Mouse (Mus musculus) limb, embryonic 14.5 days (tissue): Measurements from ENCODE around the gene Pex7. TPM values are rescaled to one million over a fixed set of nuclear protein-coding genes. Genes with fewer than 3 reads are reported as not detected.

Experiments
- ATAC-seq: fragments of 200-750 bp; cut with Nextera tagmentation; 2 replicates; pipeline ENCODE4 v1.8.0; 2017; ENCODE audit warnings: low read depth, moderate number of reproducible peaks, moderate TSS enrichment; ENCODE audit not compliant: low FRiP score
- DNase-seq: peaks from one replicate; pipeline ENCODE4 v3.0.0-alpha.2; 2015; ENCODE audit warnings: low spot score
- H3K27ac ChIP-seq: fragments of 300-500 bp; sonication (generic); replicated peaks from 2 replicates; pipeline ENCODE4 v1.5.1; 2014; ENCODE audit warnings: low read depth, mild to moderate bottlenecking, low read length, moderate library complexity, mixed read lengths
- H3K27me3 ChIP-seq: fragments of 300-500 bp; sonication (generic); 2 replicates; pipeline ENCODE4 v1.6.1; 2014; ENCODE audit warnings: low read length, mixed read lengths; ENCODE audit not compliant: control insufficient read depth, insufficient read depth
- H3K36me3 ChIP-seq: fragments of 300-500 bp; sonication (generic); 2 replicates; pipeline ENCODE4 v1.6.1; 2014; ENCODE audit warnings: mild to moderate bottlenecking, low read length, moderate library complexity, mixed read lengths; ENCODE audit not compliant: control insufficient read depth, insufficient read depth
- H3K4me1 ChIP-seq: fragments of 300-500 bp; sonication (generic); 2 replicates; pipeline ENCODE4 v1.6.1; 2014; ENCODE audit warnings: antibody characterized with exemption, low read length, mixed read lengths; ENCODE audit not compliant: control insufficient read depth, insufficient read depth
- H3K4me2 ChIP-seq: fragments of 300-500 bp; sonication (generic); replicated peaks from 2 replicates; pipeline ENCODE4 v1.6.1; 2014; ENCODE audit warnings: low read depth, mild to moderate bottlenecking, low read length, moderate library complexity; ENCODE audit not compliant: severe bottlenecking
- H3K4me3 ChIP-seq: fragments of 300-500 bp; sonication (generic); replicated peaks from 2 replicates; pipeline ENCODE4 v1.5.1; 2014; ENCODE audit warnings: low read length
- H3K9ac ChIP-seq: fragments of 300-500 bp; sonication (generic); 2 replicates; pipeline ENCODE4 v1.6.1; 2014; ENCODE audit warnings: mild to moderate bottlenecking, low read depth, low read length, moderate library complexity; ENCODE audit not compliant: severe bottlenecking
- H3K9me3 ChIP-seq: fragments of 300-500 bp; sonication (generic); 2 replicates; pipeline ENCODE4 v1.6.1; 2016; ENCODE audit warnings: low read length; ENCODE audit not compliant: control insufficient read depth
- POLR2A ChIP-seq: fragments of 200-500 bp; IDR thresholded peaks from 2 replicates; pipeline ENCODE4 v1.8.0; 2012; ENCODE audit warnings: inconsistent platforms, mild to moderate bottlenecking, moderate library complexity, borderline replicate concordance; ENCODE audit not compliant: insufficient read depth, insufficient read length; ENCODE audit errors: extremely low read depth
- WGBS: fragments of 180-500 bp; shearing (Covaris S2); extraction: QIAGEN DNeasy Blood & Tissue Kit; methylation state at CpG from one replicate; pipeline ENCODE4 v1.1.7; 2014; 5-methylcytosine and 5-hydroxymethylcytosine counted together
- polyA plus RNA-seq, 2 experiments: library from polyadenylated mRNA; depleted of rRNA in 1 of 2; stranded (reverse) in 1 of 2; unstranded in 1 of 2; fragments of >200 nt; fragmentation: Nextera tagmentation in 1 of 2; extraction: Ambion mirVana in 1 of 2; gene quantifications; 2 replicates each; pipeline versions ENCODE4 v1.2.1 to v1.2.3; 2012 to 2014

The Pex7 gene
- polyA plus RNA-seq (2012; rRNA removed), result 19.2 and 19.7 TPM in 2 replicates
- 26.4 and 31.5 TPM in 2 replicates for polyA plus RNA-seq (2014; fragmentation: Nextera tagmentation; extraction: Ambion mirVana)

DNA sequence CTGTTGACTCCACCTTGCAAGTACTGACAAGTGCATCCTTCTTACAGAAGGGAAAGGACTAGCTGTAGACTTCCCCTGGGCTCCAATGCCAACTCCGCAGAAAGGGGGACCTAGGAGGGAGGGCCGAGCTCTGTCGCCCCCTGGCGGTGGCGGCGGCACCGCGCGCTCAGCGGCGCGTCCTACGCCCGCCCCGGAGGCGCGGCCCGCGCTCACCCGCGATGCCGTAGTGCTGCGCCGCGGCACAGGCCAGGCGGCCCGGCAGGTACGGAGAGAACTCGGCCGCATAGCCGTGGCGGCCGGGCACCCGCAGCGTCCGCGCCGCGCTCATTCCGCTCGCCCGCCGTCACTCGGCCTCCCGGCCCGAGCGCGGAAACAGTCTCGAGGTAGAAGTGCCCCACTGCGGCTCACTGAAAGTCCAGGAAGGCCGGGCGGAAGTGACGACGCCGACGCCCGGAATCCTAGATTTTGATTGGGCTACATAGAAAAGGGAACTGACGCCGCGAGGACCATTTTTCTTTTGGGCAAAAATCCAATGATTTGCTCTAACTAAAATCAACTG, at the start of gene Pex7:
Gene Pex7, minus strand, starts transcription at position 444 of the 559 bp plus-strand sequence.
- TF ChIP-seq POLR2A, result peak; percentile 53; the same call in 1 of the 2 replicates

DNA sequence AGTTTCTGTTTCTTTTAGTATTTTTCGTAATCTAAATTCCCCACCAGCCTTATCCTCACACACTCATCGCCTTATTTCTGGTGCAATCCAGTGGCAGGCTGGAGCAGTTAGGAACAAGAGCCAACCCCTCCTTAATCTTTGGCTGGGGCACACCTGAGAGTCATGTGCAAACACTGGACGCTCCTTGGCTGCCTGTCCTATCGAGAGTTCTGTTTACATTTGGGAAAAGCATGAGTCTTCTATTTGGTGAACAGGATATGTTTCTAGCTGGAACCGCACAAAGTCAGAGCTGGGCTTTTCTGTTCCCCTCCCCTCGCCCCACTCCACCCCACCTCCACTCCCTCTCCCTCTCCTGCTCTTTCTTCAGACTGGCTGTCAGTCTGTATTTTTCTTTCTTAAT, 49.3 kb upstream of the Pex7 start:
- no peak overlapping the region for H3K9ac ChIP-seq
- no peaks in the 10 kb centered on the region for H3K36me3 ChIP-seq
- no peaks in the 10 kb centered on the region for H3K27me3 ChIP-seq
- H3K27ac ChIP-seq, result no peak overlapping the region
- no peaks in the 10 kb centered on the region for H3K9me3 ChIP-seq
- H3K4me2 ChIP-seq, result no peak overlapping the region
- no peak overlapping the region for H3K4me3 ChIP-seq
- ATAC-seq (no peak), DNase-seq (no peak)
- WGBS, result 67% methylated on average over 6 of the region's 6 CpGs
- H3K4me1 ChIP-seq, result no peaks in the 10 kb centered on the region
- no peak for TF ChIP-seq POLR2A

More for the DNA sequence above, at the start of gene Pex7:
- H3K27ac ChIP-seq, result peak within 1 kb of the TSS; percentile 98
- peak within 1 kb of the TSS; percentile 92 for H3K9ac ChIP-seq
- H3K27me3 ChIP-seq, result no peaks in the 10 kb centered on the region
- 1% methylated on average over 53 of the region's 60 CpGs for WGBS
- H3K9me3 ChIP-seq, result no peaks in the 10 kb centered on the region
- peak within 1 kb of the TSS; percentile 41; the same call in 1 of the 2 replicates for H3K4me2 ChIP-seq
- H3K4me1 ChIP-seq, result no peaks in the 10 kb centered on the region; the same call in 1 of the 2 replicates
- peak within 1 kb of the TSS; percentile 73 for H3K4me3 ChIP-seq
- ATAC-seq (peak; percentile 97), DNase-seq (peak; percentile 97)
- H3K36me3 ChIP-seq, result no peaks in the 10 kb centered on the region

DNA sequence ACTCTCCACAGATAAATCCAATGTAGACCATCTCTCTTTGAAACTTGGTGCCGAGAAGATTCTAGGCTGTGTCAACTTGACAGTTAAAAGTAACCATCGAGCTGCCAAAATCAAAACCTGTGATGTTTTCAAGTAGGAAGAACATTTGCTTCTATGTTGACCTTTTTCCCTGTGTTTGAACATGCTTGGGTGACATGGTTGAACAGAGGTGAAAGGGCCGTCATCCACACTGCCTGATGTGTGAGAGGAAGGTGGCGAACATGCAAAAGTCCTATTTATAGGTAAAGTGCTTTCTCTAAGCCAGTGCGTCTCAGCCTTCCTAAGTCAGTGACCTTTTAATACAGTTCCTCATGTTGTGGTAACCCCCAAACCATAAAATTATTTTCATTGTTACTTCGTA, 48.3 kb upstream of the Pex7 start:
- DNase-seq (no peak), ATAC-seq (no peak)
- no peak overlapping the region for H3K4me2 ChIP-seq
- H3K4me3 ChIP-seq, result no peak overlapping the region
- H3K9ac ChIP-seq, result no peak overlapping the region
- no peak for TF ChIP-seq POLR2A
- no peaks in the 10 kb centered on the region for H3K36me3 ChIP-seq
- H3K27me3 ChIP-seq, result no peaks in the 10 kb centered on the region
- H3K27ac ChIP-seq, result no peak overlapping the region
- no peaks in the 10 kb centered on the region for H3K4me1 ChIP-seq
- no peaks in the 10 kb centered on the region for H3K9me3 ChIP-seq
- WGBS, result 90% methylated on average over 6 of the region's 6 CpGs

DNA sequence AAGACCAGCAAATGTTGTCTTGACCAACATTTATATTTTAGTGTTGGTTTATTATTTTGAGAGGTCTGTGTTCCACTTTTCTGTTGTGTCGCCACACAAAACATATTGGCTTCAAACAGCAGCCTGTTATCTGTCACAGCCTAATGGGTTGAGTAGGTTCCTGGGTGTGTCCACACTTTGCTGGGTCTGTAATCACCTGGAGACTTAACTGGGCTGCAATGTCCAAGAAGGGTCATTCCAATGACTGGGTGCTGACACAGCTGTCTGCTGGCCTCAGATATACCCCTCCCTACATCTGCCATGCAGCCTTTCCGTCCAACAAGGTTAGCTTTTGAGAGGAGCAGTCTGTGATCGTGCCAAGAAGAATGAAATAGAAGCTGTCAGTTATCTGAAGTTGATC, 47.1 kb upstream of the Pex7 start:
- WGBS, result 82% methylated on average over 3 of the region's 3 CpGs

DNA sequence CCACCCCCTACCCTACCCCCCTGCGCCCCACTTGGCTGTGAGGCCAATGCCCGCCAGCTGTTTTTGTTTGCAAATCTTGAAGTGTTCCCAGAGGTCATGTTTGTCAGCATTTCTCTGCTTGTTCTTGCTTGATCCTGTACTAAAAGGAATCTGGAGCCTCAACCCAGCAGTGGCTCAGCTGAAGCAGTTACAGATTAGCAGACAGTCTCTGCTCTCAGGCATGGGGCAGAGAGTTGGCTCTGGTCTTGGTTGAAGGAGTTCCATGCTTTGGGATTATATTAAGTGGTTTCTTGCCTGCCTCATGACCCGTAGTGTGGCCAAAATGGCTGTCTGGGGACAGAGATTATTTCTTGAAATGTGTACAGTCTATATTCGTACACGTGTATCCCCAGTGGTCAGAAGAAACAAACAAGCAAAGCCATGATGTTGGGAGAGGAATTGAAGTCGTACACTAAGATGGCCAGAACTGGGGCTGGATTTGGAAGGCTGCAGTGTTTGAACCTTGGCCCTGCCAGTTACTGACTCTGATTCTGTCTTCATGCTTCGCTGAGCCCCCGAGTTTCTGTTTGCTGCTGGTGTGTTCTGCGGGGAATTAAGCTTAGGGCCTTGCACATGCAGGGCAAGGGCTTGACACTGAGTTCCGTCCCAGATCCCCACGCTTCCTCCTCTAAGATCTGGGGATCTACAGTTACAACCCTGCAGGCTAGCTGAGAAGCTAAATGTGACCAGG, 45.7 kb upstream of the Pex7 start:
- Histone ChIP-seq H3K4me2 (no peak overlapping the region), H3K27me3 (no peaks in the 10 kb centered on the region), H3K36me3 (no peaks in the 10 kb centered on the region), H3K4me1 (no peaks in the 10 kb centered on the region), H3K9me3 (no peaks in the 10 kb centered on the region), H3K4me3 (no peak overlapping the region), H3K27ac (no peak overlapping the region), H3K9ac (no peak overlapping the region)
- DNase-seq, result no peak
- ATAC-seq, result no peak
- TF ChIP-seq POLR2A, result no peak
- WGBS, result 83% methylated on average over 11 of the region's 11 CpGs

More for the DNA sequence above, 47.1 kb upstream of the Pex7 start:
- Histone ChIP-seq H3K27me3 (no peaks in the 10 kb centered on the region), H3K27ac (no peak overlapping the region), H3K36me3 (no peaks in the 10 kb centered on the region), H3K9ac (no peak overlapping the region), H3K9me3 (no peaks in the 10 kb centered on the region), H3K4me2 (no peak overlapping the region), H3K4me3 (no peak overlapping the region), H3K4me1 (no peaks in the 10 kb centered on the region)
- TF ChIP-seq POLR2A, result no peak
- no peak for DNase-seq
- ATAC-seq, result no peak
